Mouse (Mus musculus) midbrain, postnatal 0 days (tissue): Measurements from ENCODE around the gene Dse. TPM values are rescaled to one million over a fixed set of nuclear protein-coding genes. Genes with fewer than 3 reads are reported as not detected.

Experiments used
- ATAC-seq: fragments of 200-750 bp; cut with Nextera tagmentation; 2 replicates; pipeline ENCODE4 v1.8.0; 2017; ENCODE audit warnings: moderate number of reproducible peaks, mild to moderate bottlenecking, moderate TSS enrichment, moderate library complexity; ENCODE audit not compliant: low FRiP score
- DNase-seq: peaks from one replicate; pipeline ENCODE4 v3.0.0-alpha.2; 2015; ENCODE audit warnings: low spot score
- H3K27ac ChIP-seq: fragments of 300-500 bp; sonication (generic); 2 replicates; pipeline ENCODE4 v1.5.1; 2014; ENCODE audit warnings: low read depth, mild to moderate bottlenecking, low read length, mixed read lengths
- H3K27me3 ChIP-seq: fragments of 300-500 bp; sonication (generic); 2 replicates; pipeline ENCODE4 v1.6.1; 2014; ENCODE audit warnings: low read length, control low read depth, mixed read lengths; ENCODE audit not compliant: insufficient read depth
- H3K36me3 ChIP-seq: fragments of 300-500 bp; sonication (generic); 2 replicates; pipeline ENCODE4 v1.6.1; 2014; ENCODE audit warnings: low read length, control low read depth, mixed read lengths; ENCODE audit not compliant: insufficient read depth
- H3K4me1 ChIP-seq: fragments of 300-500 bp; sonication (generic); 2 replicates; pipeline ENCODE4 v1.6.1; 2014; ENCODE audit warnings: mild to moderate bottlenecking, control low read depth, antibody characterized with exemption, low read length, mixed read lengths; ENCODE audit not compliant: insufficient read depth
- H3K4me2 ChIP-seq: fragments of 300-500 bp; sonication (generic); 2 replicates; pipeline ENCODE4 v1.6.1; 2014; ENCODE audit warnings: low read depth, mild to moderate bottlenecking, low read length, mixed read lengths; ENCODE audit not compliant: poor library complexity, severe bottlenecking
- H3K4me3 ChIP-seq: fragments of 300-500 bp; sonication (generic); 2 replicates; pipeline ENCODE4 v1.5.1; 2014; ENCODE audit warnings: low read depth, mild to moderate bottlenecking, low read length, moderate library complexity
- H3K9ac ChIP-seq: fragments of 300-500 bp; sonication (generic); replicated peaks from 2 replicates; pipeline ENCODE4 v1.6.1; 2014; ENCODE audit warnings: mild to moderate bottlenecking, low read length, moderate library complexity, mixed read lengths; ENCODE audit not compliant: poor library complexity, severe bottlenecking
- H3K9me3 ChIP-seq: fragments of 300-500 bp; sonication (generic); 2 replicates; pipeline ENCODE4 v1.6.1; 2016; ENCODE audit warnings: low read length, control low read depth
- CTCF ChIP-seq: IDR thresholded peaks from 2 replicates; pipeline ENCODE4 v1.5.1; 2016; ENCODE audit warnings: antibody characterized with exemption, mild to moderate bottlenecking
- WGBS: fragments of 180-500 bp; shearing (Covaris S2); extraction: QIAGEN DNeasy Blood & Tissue Kit; methylation state at CpG from one replicate; pipeline ENCODE4 v1.1.7; 2014; 5-methylcytosine and 5-hydroxymethylcytosine counted together
- polyA plus RNA-seq: library from polyadenylated mRNA; unstranded; fragments of >200 nt; fragmentation: Nextera tagmentation; extraction: Ambion mirVana; gene quantifications from 2 replicates; pipeline ENCODE4 v1.2.1, GENCODE M21; 2015
- total RNA-seq: library from RNA; depleted of rRNA; stranded (reverse); fragments of >200 nt; gene quantifications from 2 replicates; pipeline ENCODE4 v1.2.3, GENCODE M21; 2014

Gene Dse
- total and polyA plus RNA-seq, 2 experiments from 2014 or later = 7.0 to 37.4 TPM

GRCm38 (mm10) chr10:34208031-34208430 is 516 bp upstream of the Dse start:
- H3K36me3 ChIP-seq = no peaks in the 10 kb centered on the region
- WGBS = 4% methylated on average over 13 of the region's 13 CpGs
- no peaks in the 10 kb centered on the region for H3K4me1 ChIP-seq
- H3K4me3 ChIP-seq = peak overlapping the region; percentile 94
- H3K27me3 ChIP-seq = no peaks in the 10 kb centered on the region
- no peaks in the 10 kb centered on the region for H3K9me3 ChIP-seq
- DNase-seq (no peak), ATAC-seq (no peak)
- no peak for TF ChIP-seq CTCF
- no peak overlapping the region for H3K9ac ChIP-seq
- peak overlapping the region; percentile 81 for H3K4me2 ChIP-seq
- no peak overlapping the region for H3K27ac ChIP-seq

GRCm38 (mm10) chr10:34206783-34207502 is 572 bp downstream of the Dse start:
- WGBS = under 1% methylated on average over 54 of the region's 65 CpGs
- no peaks in the 10 kb centered on the region for H3K36me3 ChIP-seq
- peak; percentile 89 for ATAC-seq

GRCm38 (mm10) chr10:34206436-34206782 is 1.1 kb downstream of the Dse start:
- DNase-seq (peak; percentile 17), ATAC-seq (peak; percentile 75; the same call in 1 of the 2 replicates)
- peak overlapping the region; percentile 94 for H3K4me3 ChIP-seq
- no peaks in the 10 kb centered on the region for H3K4me1 ChIP-seq
- no peaks in the 10 kb centered on the region for H3K36me3 ChIP-seq
- H3K4me2 ChIP-seq = peak overlapping the region; percentile 81
- WGBS = under 1% methylated on average over 15 of the region's 15 CpGs
- H3K9me3 ChIP-seq = no peaks in the 10 kb centered on the region
- no peaks in the 10 kb centered on the region for H3K27me3 ChIP-seq
- no peak for TF ChIP-seq CTCF
- peak overlapping the region; percentile 69; the same call in 1 of the 2 replicates for H3K27ac ChIP-seq
- peak overlapping the region; percentile 81 for H3K9ac ChIP-seq

More at GRCm38 (mm10) chr10:34206783-34207502, 572 bp downstream of the Dse start:
- no peaks in the 10 kb centered on the region for H3K9me3 ChIP-seq
- peak overlapping the region; percentile 69 for H3K27ac ChIP-seq
- peak; percentile 64 for TF ChIP-seq CTCF
- peak overlapping the region; percentile 81 for H3K4me2 ChIP-seq
- H3K4me1 ChIP-seq = no peaks in the 10 kb centered on the region
- peak; percentile 69 for DNase-seq
- H3K9ac ChIP-seq = peak overlapping the region; percentile 81
- H3K27me3 ChIP-seq = no peaks in the 10 kb centered on the region
- peak overlapping the region; percentile 94 for H3K4me3 ChIP-seq

GRCm38 (mm10) chr10:34205825-34206224 is 1.7 kb downstream of the Dse start:
- WGBS = 97% methylated on average over 1 of the region's 1 CpGs
- Histone ChIP-seq H3K9ac (no peak overlapping the region), H3K4me1 (no peaks in the 10 kb centered on the region), H3K4me3 (no peak overlapping the region), H3K4me2 (no peak overlapping the region), H3K9me3 (no peaks in the 10 kb centered on the region), H3K27me3 (no peaks in the 10 kb centered on the region), H3K27ac (no peak overlapping the region), H3K36me3 (no peaks in the 10 kb centered on the region)
- TF ChIP-seq CTCF = no peak
- ATAC-seq (no peak), DNase-seq (no peak)

- WGBS = 93% methylated on average over 1 of the region's 1 CpGs
- no peaks in the 10 kb centered on the region for H3K27me3 ChIP-seq
- H3K9ac ChIP-seq = no peak overlapping the region
- no peak overlapping the region for H3K4me3 ChIP-seq
- H3K9me3 ChIP-seq = no peaks in the 10 kb centered on the region
- TF ChIP-seq CTCF = no peak
- no peak overlapping the region for H3K4me2 ChIP-seq
- ATAC-seq = no peak
- H3K27ac ChIP-seq = no peak overlapping the region
- no peak for DNase-seq
- H3K4me1 ChIP-seq = no peaks in the 10 kb centered on the region
- no peaks in the 10 kb centered on the region for H3K36me3 ChIP-seq
These were observed 6.8 kb downstream of the Dse start for GRCm38 (mm10) chr10:34200689-34201088.

GRCm38 (mm10) chr10:34198574-34198973 is 8.9 kb downstream of the Dse start:
- no peak overlapping the region for H3K9ac ChIP-seq
- no peak for DNase-seq
- WGBS = 65% methylated on average over 3 of the region's 3 CpGs
- H3K36me3 ChIP-seq = no peaks in the 10 kb centered on the region
- H3K27ac ChIP-seq = no peak overlapping the region
- ATAC-seq = no peak
- no peak overlapping the region for H3K4me2 ChIP-seq
- H3K4me1 ChIP-seq = no peaks in the 10 kb centered on the region
- no peak for TF ChIP-seq CTCF
- H3K4me3 ChIP-seq = no peak overlapping the region
- no peaks in the 10 kb centered on the region for H3K27me3 ChIP-seq
- H3K9me3 ChIP-seq = no peaks in the 10 kb centered on the region
